Mouse (Mus musculus) MEL (cell line): Measurements from ENCODE around the gene Irgm2. TPM values are rescaled to one million over a fixed set of nuclear protein-coding genes. Genes with fewer than 3 reads are reported as not detected.

Experiments
- DNase-seq: peaks from one replicate; pipeline ENCODE4 v3.0.0; 2011; ENCODE audit warnings: low read depth, low spot score
- H3K27ac ChIP-seq: 2 replicates; pipeline ENCODE4 v1.5.1; 2012; ENCODE audit warnings: low read depth, mild to moderate bottlenecking, control low read depth, low read length, moderate library complexity; ENCODE audit not compliant: control insufficient read depth
- H3K27me3 ChIP-seq, 2 experiments: fragments of 150-350 bp in 1 of 2; sonication (generic) in 1 of 2; 2 replicates each; pipeline ENCODE4 v1.6.1; 2012; ENCODE audit warnings: low read length in 2 of 2, mild to moderate bottlenecking in 2 of 2, improper control_type of control experiment in 1 of 2, moderate library complexity in 1 of 2; ENCODE audit not compliant: insufficient read depth in 2 of 2, control insufficient read depth in 1 of 2
- H3K36me3 ChIP-seq, 2 experiments: 2 replicates each; pipeline ENCODE4 v1.6.1; 2012 to 2014; ENCODE audit warnings: low read length in 2 of 2, improper control_type of control experiment in 1 of 2, inconsistent platforms in 1 of 2, mild to moderate bottlenecking in 1 of 2; ENCODE audit not compliant: insufficient read depth in 2 of 2, control insufficient read depth in 1 of 2
- H3K4me1 ChIP-seq, 2 experiments: fragments of 150-350 bp in 1 of 2; sonication (generic) in 1 of 2; 2 replicates each; pipeline ENCODE4 v1.6.1; 2012; ENCODE audit warnings: low read length in 2 of 2, improper control_type of control experiment in 1 of 2, mild to moderate bottlenecking in 1 of 2; ENCODE audit not compliant: insufficient read depth in 2 of 2, control insufficient read depth in 1 of 2
- H3K4me3 ChIP-seq, 2 experiments: fragments of 150-350 bp in 1 of 2; sonication (generic) in 1 of 2; 2 replicates each; pipeline ENCODE4 v1.5.1; 2012; ENCODE audit warnings: low read depth in 2 of 2, low read length in 2 of 2, mild to moderate bottlenecking in 2 of 2, moderate library complexity in 2 of 2, control low read depth in 1 of 2, improper control_type of control experiment in 1 of 2; ENCODE audit not compliant: control insufficient read depth in 1 of 2, insufficient read depth in 1 of 2
- H3K79me2 ChIP-seq: 2 replicates; pipeline ENCODE4 v1.6.1; 2012; ENCODE audit warnings: mild to moderate bottlenecking, low read length, moderate library complexity; ENCODE audit not compliant: control insufficient read depth, poor library complexity, insufficient read depth
- H3K9ac ChIP-seq: 2 replicates; pipeline ENCODE4 v1.6.1; 2012; ENCODE audit warnings: low read depth, mild to moderate bottlenecking, control low read depth, low read length, moderate library complexity; ENCODE audit not compliant: control insufficient read depth, poor library complexity, severe bottlenecking
- H3K9me3 ChIP-seq: fragments of 150-350 bp; sonication (generic); replicated peaks from 2 replicates; pipeline ENCODE4 v1.6.1; 2012; ENCODE audit warnings: mild to moderate bottlenecking, low read length, improper control_type of control experiment, moderate library complexity; ENCODE audit not compliant: insufficient read depth
- CHD2 ChIP-seq: IDR thresholded peaks from 2 replicates; pipeline ENCODE4 v1.6.1; 2011; ENCODE audit warnings: low read length, improper control_type of control experiment
- GABPA ChIP-seq: IDR thresholded peaks from 2 replicates; pipeline ENCODE4 v1.6.1; 2012; ENCODE audit warnings: low read depth, mild to moderate bottlenecking, inconsistent platforms, low read length, improper control_type of control experiment, moderate library complexity
- GATA1 ChIP-seq: IDR thresholded peaks from 2 replicates; pipeline ENCODE4 v1.6.1; 2011; ENCODE audit warnings: low read depth, low read length, improper control_type of control experiment
- HCFC1 ChIP-seq: IDR thresholded peaks from 2 replicates; pipeline ENCODE4 v1.6.1; 2012; ENCODE audit warnings: low read depth, mild to moderate bottlenecking, inconsistent platforms, low read length, improper control_type of control experiment, moderate library complexity
- JUND ChIP-seq: IDR thresholded peaks from 2 replicates; pipeline ENCODE4 v1.6.1; 2011; ENCODE audit warnings: low read depth, mild to moderate bottlenecking, improper control_type of control experiment, low read length
- KAT2A ChIP-seq: conservative IDR thresholded peaks from 2 replicates; pipeline ENCODE4 v1.6.1; 2012; ENCODE audit warnings: low read depth, low read length, improper control_type of control experiment, inconsistent platforms
- MAX ChIP-seq: IDR thresholded peaks from 2 replicates; pipeline ENCODE4 v1.6.1; 2011; ENCODE audit warnings: low read length, improper control_type of control experiment
- MEF2A ChIP-seq: IDR thresholded peaks from 2 replicates; pipeline ENCODE4 v1.6.1; 2014; ENCODE audit warnings: low read depth, mild to moderate bottlenecking, inconsistent platforms, low read length, improper control_type of control experiment; ENCODE audit not compliant: poor library complexity, insufficient replicate concordance, severe bottlenecking; ENCODE audit errors: extremely low read depth
- MXI1 ChIP-seq: IDR thresholded peaks from 2 replicates; pipeline ENCODE4 v1.6.1; 2011; ENCODE audit warnings: mild to moderate bottlenecking, low read depth, low read length, improper control_type of control experiment
- MYB ChIP-seq: IDR thresholded peaks from 2 replicates; pipeline ENCODE4 v1.6.1; 2011; ENCODE audit warnings: mild to moderate bottlenecking, low read depth, low read length, improper control_type of control experiment
- NELFE ChIP-seq: IDR thresholded peaks from 2 replicates; pipeline ENCODE4 v1.6.1; 2011; ENCODE audit warnings: low read depth, low read length, improper control_type of control experiment
- POLR2A ChIP-seq, 2 experiments: IDR thresholded peaks; 2 replicates each; pipeline ENCODE4 v1.6.1; 2011 to 2012; ENCODE audit warnings: low read length in 2 of 2, mild to moderate bottlenecking in 2 of 2, control low read depth in 1 of 2, improper control_type of control experiment in 1 of 2, low read depth in 1 of 2, moderate library complexity in 1 of 2; ENCODE audit not compliant: control insufficient read depth in 1 of 2, insufficient read depth in 1 of 2, poor library complexity in 1 of 2
- POLR2AphosphoS2 ChIP-seq: IDR thresholded peaks from 2 replicates; pipeline ENCODE4 v1.6.1; 2011; ENCODE audit warnings: low read length, improper control_type of control experiment
- POLR2AphosphoS5 ChIP-seq: IDR thresholded peaks from 2 replicates; pipeline ENCODE4 v1.6.1; 2012; ENCODE audit warnings: low read depth, borderline replicate concordance, mild to moderate bottlenecking, inconsistent platforms, low read length, moderate library complexity, mixed read lengths
- RAD21 ChIP-seq: IDR thresholded peaks from 2 replicates; pipeline ENCODE4 v1.6.1; 2011; ENCODE audit warnings: mild to moderate bottlenecking, low read depth, low read length, improper control_type of control experiment
- RCOR1 ChIP-seq: IDR thresholded peaks from 2 replicates; pipeline ENCODE4 v1.6.1; 2012; ENCODE audit warnings: low read depth, mild to moderate bottlenecking, inconsistent platforms, low read length, improper control_type of control experiment
- SMC3 ChIP-seq: IDR thresholded peaks from 2 replicates; pipeline ENCODE4 v1.6.1; 2011; ENCODE audit warnings: low read depth, low read length, improper control_type of control experiment
- TAL1 ChIP-seq: IDR thresholded peaks from 2 replicates; pipeline ENCODE4 v1.6.1; 2012; ENCODE audit warnings: mild to moderate bottlenecking, inconsistent platforms, low read length, moderate library complexity, mixed read lengths
- TBP ChIP-seq: IDR thresholded peaks from 2 replicates; pipeline ENCODE4 v1.8.0; 2011; ENCODE audit warnings: low read depth, low read length, improper control_type of control experiment
- TCF12 ChIP-seq: IDR thresholded peaks from 2 replicates; pipeline ENCODE4 v1.6.1; 2014; ENCODE audit warnings: low read depth, mild to moderate bottlenecking, inconsistent platforms, low read length, improper control_type of control experiment, moderate library complexity
- USF2 ChIP-seq, 2 experiments: IDR thresholded peaks; 2 replicates each; pipeline ENCODE4 v1.6.1; 2011 to 2012; ENCODE audit warnings: improper control_type of control experiment in 2 of 2, low read length in 2 of 2, borderline replicate concordance in 1 of 2, inconsistent platforms in 1 of 2, low read depth in 1 of 2, mild to moderate bottlenecking in 1 of 2; ENCODE audit not compliant: insufficient read depth in 1 of 2
- ZMIZ1 ChIP-seq: IDR thresholded peaks from 2 replicates; pipeline ENCODE4 v1.6.1; 2012; ENCODE audit warnings: low read depth, mild to moderate bottlenecking, inconsistent platforms, low read length, improper control_type of control experiment, moderate library complexity
- ZNF384 ChIP-seq: IDR thresholded peaks from 2 replicates; pipeline ENCODE4 v1.6.1; 2012; ENCODE audit warnings: low read depth, mild to moderate bottlenecking, inconsistent platforms, low read length, improper control_type of control experiment
- polyA plus RNA-seq, 2 experiments: library from polyadenylated mRNA; stranded (reverse) in 1 of 2; unstranded in 1 of 2; fragments of >175 nt in 1 of 2; fragments of >200 nt in 1 of 2; gene quantifications; 2 replicates each; pipeline versions ENCODE4 v1.2.1 to v1.2.4; 2012; ENCODE audit warnings: low replicate concordance in 2 of 2, low read depth in 1 of 2; ENCODE audit not compliant: insufficient read length in 2 of 2, insufficient read depth in 1 of 2, missing spikeins in 1 of 2
- total RNA-seq: library from RNA; depleted of rRNA; stranded (reverse); fragments of 300-350 nt; gene quantifications from 2 replicates; pipeline ENCODE4 v1.2.3, GENCODE M21; 2012

Gene Irgm2
- total and polyA plus RNA-seq, 3 experiments: 1.1 TPM; not detected in 1

- H3K27ac ChIP-seq: no peak overlapping the region
- H3K9ac ChIP-seq: no peak overlapping the region
- no peak overlapping the region for H3K4me3 ChIP-seq
- TF ChIP-seq POLR2A (IDR thresholded peaks at IDR 0.05; ENCODE audit: control insufficient read depth in 1 of 2, insufficient read depth in 1 of 2, low read depth in 1 of 2, low read length in 2 of 2, poor library complexity in 1 of 2): no peak
- no peak for TF ChIP-seq TAL1
- no peak for TF ChIP-seq USF2 (IDR thresholded peaks at IDR 0.05; ENCODE audit: borderline replicate concordance in 1 of 2, insufficient read depth in 1 of 2, low read depth in 1 of 2, low read length in 2 of 2)
- TF ChIP-seq MXI1: no peak
- TF ChIP-seq RAD21: no peak
- no peak for TF ChIP-seq TBP
- TF ChIP-seq POLR2AphosphoS5: no peak
- TF ChIP-seq CHD2: no peak
- no peak for TF ChIP-seq MAX
- TF ChIP-seq SMC3: no peak
- TF ChIP-seq GABPA: no peak
- TF ChIP-seq RCOR1: no peak
- no peak for TF ChIP-seq ZNF384
- no peak for TF ChIP-seq HCFC1
- no peak for TF ChIP-seq GATA1
- no peak for TF ChIP-seq MYB
- no peak for TF ChIP-seq JUND
- no peaks in the 10 kb centered on the region for H3K79me2 ChIP-seq
- no peak for DNase-seq
- H3K9me3 ChIP-seq: no peaks in the 10 kb centered on the region
- H3K27me3 ChIP-seq: peaks cover 5 to 15% of the 10 kb centered on the region in 2 experiments
- no peaks in the 10 kb centered on the region for H3K4me1 ChIP-seq
- no peaks in the 10 kb centered on the region for H3K36me3 ChIP-seq
These were observed 55.0 kb downstream of the Irgm2 start for GRCm38 (mm10) chr11:58254411-58254810.

- Histone ChIP-seq H3K79me2 (no peaks in the 10 kb centered on the region), H3K4me1 (no peaks in the 10 kb centered on the region), H3K4me3 (no peak overlapping the region), H3K9ac (no peak overlapping the region), H3K36me3 (no peaks in the 10 kb centered on the region), H3K27ac (no peak overlapping the region)
- DNase-seq: no peak
- TF ChIP-seq NELFE (no peak), POLR2AphosphoS2 (no peak), RCOR1 (no peak), RAD21 (no peak), POLR2A (IDR thresholded peaks at IDR 0.05; ENCODE audit: control insufficient read depth in 1 of 2, insufficient read depth in 1 of 2, low read depth in 1 of 2, low read length in 2 of 2, poor library complexity in 1 of 2) (no peak), KAT2A (no peak), ZMIZ1 (no peak), MEF2A (no peak), TCF12 (no peak)
- TF ChIP-seq, all 39 proteins: peak for 0
- Histone ChIP-seq H3K9me3 (no peaks in the 10 kb centered on the region), H3K27me3 (peaks cover 4 to 9% of the 10 kb centered on the region in 2 experiments)
These were observed 58.4 kb downstream of the Irgm2 start for GRCm38 (mm10) chr11:58257816-58258215.
